Mouse (Mus musculus) liver (tissue): ENCODE results near the gene Cbfa2t3.
"Not testable (repeated sequence)": the region's sequence is repeated elsewhere in the genome, so short reads cannot be mapped to it uniquely, and the experiment has no call there.

Experiments used
- DNase-seq: peaks from one replicate; pipeline ENCODE4 v3.0.0-alpha.2; 2020; ENCODE audit warnings: mixed read lengths

The Cbfa2t3 gene

GRCm38 (mm10) chr8:122635878-122636802, 62.8 kb downstream of the Cbfa2t3 start:
- peak; percentile 70 for DNase-seq

GRCm38 (mm10) chr8:122633205-122633604, 65.7 kb downstream of the Cbfa2t3 start:
- DNase-seq = no peak

DNA sequence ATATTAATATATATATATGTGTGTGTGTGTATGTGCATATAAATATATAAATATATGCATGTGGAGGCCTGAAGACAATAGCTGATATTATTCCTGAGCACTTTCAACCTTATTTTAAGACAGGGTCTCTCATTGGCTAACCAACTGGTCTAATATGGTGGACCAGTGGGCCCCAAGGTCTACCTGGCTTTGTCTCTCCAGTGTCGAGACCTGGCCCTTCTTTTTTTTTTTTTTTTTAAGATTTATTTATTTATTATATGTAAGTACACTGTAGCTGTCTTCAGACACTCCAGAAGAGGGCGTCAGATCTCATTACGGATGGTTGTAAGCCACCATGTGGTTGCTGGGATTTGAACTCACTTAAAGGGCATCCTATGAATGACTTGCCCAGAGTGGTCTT, 66.8 kb downstream of the Cbfa2t3 start:
- not testable (repeated sequence) for DNase-seq

DNA sequence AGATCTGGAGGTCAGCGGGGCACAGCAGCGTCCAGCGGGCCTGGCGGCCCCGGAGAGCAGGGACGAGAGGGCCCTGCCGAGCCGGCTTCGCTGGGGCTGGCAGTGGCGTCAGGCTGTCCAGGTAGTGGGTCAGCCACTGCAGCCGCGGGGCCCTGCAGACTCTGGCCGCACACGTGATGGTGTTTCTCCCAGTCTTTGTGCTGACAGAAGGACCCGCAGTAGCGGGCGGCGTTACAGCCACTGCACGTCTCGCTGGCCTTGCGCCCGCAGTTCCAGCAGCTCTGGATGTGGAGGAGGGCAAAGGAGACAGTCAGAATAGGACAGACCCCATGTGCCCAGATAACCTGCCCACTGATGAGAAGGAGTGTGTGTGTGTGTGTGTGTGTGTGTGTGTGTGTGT, 68.2 kb downstream of the Cbfa2t3 start:
- no peak for DNase-seq

DNA sequence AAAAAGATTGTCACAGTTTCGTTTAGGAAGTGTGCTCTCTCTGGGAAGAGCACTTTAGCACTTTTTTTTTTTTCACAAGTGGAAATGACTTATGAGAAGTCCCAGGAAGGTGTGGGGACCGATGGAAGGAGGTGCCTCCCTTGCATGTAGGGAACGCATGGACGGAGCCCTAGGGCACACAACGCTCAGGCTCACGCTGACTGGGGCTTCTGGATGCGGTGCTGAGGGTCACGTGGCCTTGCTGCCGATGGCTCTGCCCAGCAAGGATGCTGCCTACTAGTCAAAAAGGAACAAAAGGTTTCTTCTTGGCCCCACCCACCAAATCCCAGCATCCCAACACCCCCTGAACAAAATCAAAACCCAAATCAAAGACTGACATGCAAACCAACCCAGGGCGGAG, 69.5 kb downstream of the Cbfa2t3 start:
- DNase-seq = no peak

GRCm38 (mm10) chr8:122626896-122627295, 72.0 kb downstream of the Cbfa2t3 start:
- no peak for DNase-seq

GRCm38 (mm10) chr8:122625811-122626210, 73.1 kb downstream of the Cbfa2t3 start:
- no peak for DNase-seq

DNA sequence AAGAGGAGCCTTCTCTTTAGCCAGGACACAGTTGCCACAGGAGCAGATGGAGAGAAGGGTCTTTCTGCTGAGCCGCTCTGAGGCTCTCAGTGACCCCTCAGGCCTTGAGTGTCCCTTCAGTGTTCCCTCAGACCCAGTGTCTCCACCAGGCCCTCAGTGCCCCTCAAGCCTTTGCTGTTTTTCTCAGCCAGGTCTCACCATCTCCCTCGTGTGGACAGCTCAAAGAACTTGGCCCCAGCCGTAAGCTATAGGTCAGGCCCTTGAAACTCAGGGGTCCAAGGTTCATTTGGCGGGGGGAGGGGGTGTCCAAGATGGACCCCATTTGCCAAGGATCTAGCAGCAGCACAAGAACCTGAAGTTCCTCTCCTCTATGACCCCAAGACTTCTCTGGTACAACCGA, 74.3 kb downstream of the Cbfa2t3 start:
- no peak for DNase-seq

GRCm38 (mm10) chr8:122623844-122624642, 74.9 kb downstream of the Cbfa2t3 start:
- no peak for DNase-seq

- no peak for DNase-seq
These were observed 76.2 kb downstream of the Cbfa2t3 start, which contains the start of gene Pabpn1l for GRCm38 (mm10) chr8:122622727-122623126. Gene Pabpn1l (minus strand): TSS chr8:122622739.

GRCm38 (mm10) chr8:122620446-122620845, 78.5 kb downstream of the Cbfa2t3 start:
- peak; percentile 60 for DNase-seq

GRCm38 (mm10) chr8:122618660-122619378, 80.1 kb downstream of the Cbfa2t3 start:
- peak; percentile 75 for DNase-seq

GRCm38 (mm10) chr8:122617947-122618546, 80.9 kb downstream of the Cbfa2t3 start:
- peak; percentile 86 for DNase-seq

- DNase-seq = no peak
These were observed 82.6 kb downstream of the Cbfa2t3 start for GRCm38 (mm10) chr8:122616181-122616905.

- peak; percentile 99 for DNase-seq
These were observed 87.4 kb downstream of the Cbfa2t3 start, which contains the start of the genes Galns and Trappc2l for GRCm38 (mm10) chr8:122611295-122612133. Gene Galns (minus strand): TSS chr8:122611463. Gene Trappc2l (plus strand): TSS chr8:122611640.

DNA sequence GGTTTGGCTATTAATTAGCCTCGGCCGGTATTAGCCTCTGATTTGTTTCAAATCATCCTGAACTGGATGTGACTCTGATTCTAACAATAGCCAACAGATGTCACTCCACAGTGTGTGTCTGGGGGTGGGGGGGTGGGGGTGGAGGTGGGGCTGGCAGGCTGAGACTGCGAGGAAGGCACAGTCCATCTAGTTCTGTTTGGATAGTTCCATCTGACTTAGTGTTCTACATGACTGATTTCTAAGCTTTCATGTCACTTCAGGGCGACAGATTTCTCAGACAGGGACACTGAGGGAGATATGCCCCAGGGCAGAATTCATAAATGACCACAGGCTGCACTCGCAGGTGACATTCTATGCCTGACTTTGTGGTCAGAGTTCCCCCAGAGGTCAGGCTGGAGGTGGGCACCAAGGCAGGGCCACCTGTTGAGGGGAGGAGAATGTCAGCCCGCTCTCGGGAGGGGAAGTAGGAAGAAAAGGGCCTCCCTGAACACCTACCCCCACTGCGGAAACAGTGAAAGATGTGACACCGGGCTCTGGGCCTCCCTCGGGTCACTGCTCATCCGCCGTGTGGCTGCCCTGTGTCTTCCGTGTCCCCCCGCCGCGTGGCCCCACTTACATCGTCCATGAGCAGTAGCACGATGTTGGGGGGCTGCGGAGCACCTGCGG, 88.2 kb downstream of the Cbfa2t3 start:
- DNase-seq = no peak

DNA sequence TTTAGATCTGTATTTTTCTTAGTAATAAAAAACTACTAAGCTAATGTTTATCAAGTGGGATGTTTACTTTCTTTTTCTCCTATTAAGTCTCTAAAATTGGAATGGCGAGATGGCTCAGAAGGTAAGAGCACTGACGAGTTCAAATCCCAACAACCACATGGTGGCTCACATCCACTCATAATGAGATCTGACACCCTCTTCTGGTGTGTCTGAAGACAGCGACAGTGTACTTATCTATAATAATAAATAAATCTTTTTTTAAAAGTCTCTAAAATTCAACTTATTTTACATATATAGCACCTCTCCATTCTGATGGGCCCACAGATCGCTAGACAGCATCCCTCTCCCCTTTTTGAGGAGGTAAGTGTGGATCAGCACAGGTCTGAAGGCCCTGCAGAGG, 88.7 kb downstream of the Cbfa2t3 start:
- DNase-seq = no peak

- no peak for DNase-seq
These were observed 92.1 kb downstream of the Cbfa2t3 start for GRCm38 (mm10) chr8:122606810-122607209.

GRCm38 (mm10) chr8:122605367-122605766, 93.5 kb downstream of the Cbfa2t3 start:
- DNase-seq = no peak

GRCm38 (mm10) chr8:122604640-122605039, 94.3 kb downstream of the Cbfa2t3 start:
- DNase-seq = no peak
